Mouse (Mus musculus): ENCODE data around the gene Usp30. TPM values are rescaled to one million over a fixed set of nuclear protein-coding genes. Genes with fewer than 3 reads are reported as not detected.
A peak's percentile ranks its signal among the peaks of the same experiment; 100 is the strongest.

The Usp30 gene
- polyA plus RNA-seq, 1 experiment from 2014 or later, result 11.9 TPM

- 66% methylated on average over 9 of the region's 9 CpGs for WGBS
- Histone ChIP-seq H3K4me3 (no peak overlapping the region), H3K36me3 (no peaks in the 10 kb centered on the region), H3K4me2 (no peak overlapping the region), H3K9me3 (no peaks in the 10 kb centered on the region), H3K9ac (no peak overlapping the region), H3K27ac (no peak overlapping the region), H3K27me3 (no peaks in the 10 kb centered on the region), H3K4me1 (no peaks in the 10 kb centered on the region)
- no peak for ATAC-seq (ENCODE audit: insufficient number of reproducible peaks, low FRiP score, low TSS enrichment, low read depth)
These were observed 2.7 kb downstream of the Usp30 start for GRCm38 (mm10) chr5:114067982-114068381.

- Histone ChIP-seq H3K4me2 (no peak overlapping the region), H3K4me1 (no peaks in the 10 kb centered on the region), H3K4me3 (no peak overlapping the region), H3K9ac (no peak overlapping the region), H3K27ac (no peak overlapping the region), H3K36me3 (no peaks in the 10 kb centered on the region), H3K9me3 (no peaks in the 10 kb centered on the region), H3K27me3 (no peaks in the 10 kb centered on the region)
- no peak for ATAC-seq (ENCODE audit: insufficient number of reproducible peaks, low FRiP score, low TSS enrichment, low read depth)
- WGBS, result 90% methylated on average over 4 of the region's 4 CpGs
These were observed 5.6 kb downstream of the Usp30 start for GRCm38 (mm10) chr5:114070858-114071257.

GRCm38 (mm10) chr5:114072262-114072661, 7.0 kb downstream of the Usp30 start:
- H3K9me3 ChIP-seq, result no peaks in the 10 kb centered on the region
- no peak overlapping the region for H3K4me3 ChIP-seq
- H3K4me2 ChIP-seq, result no peak overlapping the region
- ATAC-seq (ENCODE audit: insufficient number of reproducible peaks, low FRiP score, low TSS enrichment, low read depth), result no peak
- WGBS, result 51% methylated on average over 2 of the region's 2 CpGs
- H3K27me3 ChIP-seq, result no peaks in the 10 kb centered on the region
- H3K36me3 ChIP-seq, result no peaks in the 10 kb centered on the region
- H3K27ac ChIP-seq, result no peak overlapping the region
- no peak overlapping the region for H3K9ac ChIP-seq
- no peaks in the 10 kb centered on the region for H3K4me1 ChIP-seq

- no peak overlapping the region for H3K9ac ChIP-seq
- no peak overlapping the region for H3K4me2 ChIP-seq
- H3K27me3 ChIP-seq, result no peaks in the 10 kb centered on the region
- ATAC-seq (ENCODE audit: insufficient number of reproducible peaks, low FRiP score, low TSS enrichment, low read depth), result no peak
- H3K4me3 ChIP-seq, result no peak overlapping the region
- H3K36me3 ChIP-seq, result no peaks in the 10 kb centered on the region
- H3K4me1 ChIP-seq, result no peaks in the 10 kb centered on the region
- no peak overlapping the region for H3K27ac ChIP-seq
- 75% methylated on average over 8 of the region's 8 CpGs for WGBS
- H3K9me3 ChIP-seq, result no peaks in the 10 kb centered on the region
These were observed 11.7 kb downstream of the Usp30 start for GRCm38 (mm10) chr5:114077009-114077408.

GRCm38 (mm10) chr5:114085501-114085900, 20.2 kb downstream of the Usp30 start:
- Histone ChIP-seq H3K27ac (no peak overlapping the region), H3K4me2 (no peak overlapping the region), H3K9ac (no peak overlapping the region), H3K9me3 (no peaks in the 10 kb centered on the region), H3K36me3 (no peaks in the 10 kb centered on the region), H3K4me3 (no peak overlapping the region), H3K4me1 (no peaks in the 10 kb centered on the region), H3K27me3 (no peaks in the 10 kb centered on the region)
- ATAC-seq (ENCODE audit: insufficient number of reproducible peaks, low FRiP score, low TSS enrichment, low read depth), result no peak
- 76% methylated on average over 14 of the region's 14 CpGs for WGBS

- ATAC-seq (ENCODE audit: insufficient number of reproducible peaks, low FRiP score, low TSS enrichment, low read depth), result no peak
- H3K36me3 ChIP-seq, result no peaks in the 10 kb centered on the region
- H3K4me2 ChIP-seq, result no peak overlapping the region
- 63% methylated on average over 12 of the region's 12 CpGs for WGBS
- H3K27ac ChIP-seq, result no peak overlapping the region
- peaks cover 15% of the 10 kb centered on the region for H3K27me3 ChIP-seq
- H3K4me1 ChIP-seq, result peaks cover 8% of the 10 kb centered on the region
- no peak overlapping the region for H3K4me3 ChIP-seq
- H3K9me3 ChIP-seq, result no peaks in the 10 kb centered on the region
- no peak overlapping the region for H3K9ac ChIP-seq
These were observed 22.7 kb downstream of the Usp30 start for GRCm38 (mm10) chr5:114087875-114088480.

GRCm38 (mm10) chr5:114090421-114091013, 25.3 kb downstream of the Usp30 start:
- Histone ChIP-seq H3K4me1 (peaks cover 8% of the 10 kb centered on the region), H3K27ac (no peak overlapping the region), H3K9me3 (no peaks in the 10 kb centered on the region), H3K4me3 (no peak overlapping the region), H3K27me3 (peaks cover 15% of the 10 kb centered on the region), H3K4me2 (0 out of 2 replicates have a peak overlapping the region, but pooled peaks have one; percentile 41), H3K36me3 (no peaks in the 10 kb centered on the region), H3K9ac (no peak overlapping the region)
- ATAC-seq (ENCODE audit: insufficient number of reproducible peaks, low FRiP score, low TSS enrichment, low read depth), result no peak
- 23% methylated on average over 7 of the region's 7 CpGs for WGBS

- 0 out of 2 replicates have a peak, but pooled peaks have one; percentile 44 for ATAC-seq (ENCODE audit: insufficient number of reproducible peaks, low FRiP score, low TSS enrichment, low read depth)
- H3K27me3 ChIP-seq, result peaks cover 15% of the 10 kb centered on the region
- peak within 1 kb of the TSS; percentile 41 for H3K4me2 ChIP-seq
- H3K9me3 ChIP-seq, result no peaks in the 10 kb centered on the region
- 1% methylated on average over 40 of the region's 40 CpGs for WGBS
- no peaks in the 10 kb centered on the region for H3K36me3 ChIP-seq
- H3K9ac ChIP-seq, result no peak within 1 kb of the TSS
- H3K27ac ChIP-seq, result no peak within 1 kb of the TSS
- H3K4me3 ChIP-seq, result peak within 1 kb of the TSS; percentile 22; the same call in 1 of the 2 replicates
- H3K4me1 ChIP-seq, result peaks cover 8% of the 10 kb centered on the region
These were observed 26.0 kb downstream of the Usp30 start, which contains the start of gene Svop for GRCm38 (mm10) chr5:114091057-114091807. Svop (minus strand) TSS chr5:114091570.

- Histone ChIP-seq H3K4me2 (peak overlapping the region; percentile 93), H3K4me3 (peak overlapping the region; percentile 98), H3K27ac (peak overlapping the region; percentile 68), H3K9ac (peak overlapping the region; percentile 96), H3K9me3 (no peaks in the 10 kb centered on the region), H3K27me3 (no peaks in the 10 kb centered on the region), H3K4me1 (peaks cover 14% of the 10 kb centered on the region), H3K36me3 (peaks cover 18% of the 10 kb centered on the region)
- 8% methylated on average over 37 of the region's 37 CpGs for WGBS
- peak; percentile 78 for ATAC-seq (ENCODE audit: insufficient number of reproducible peaks, low FRiP score, low TSS enrichment, low read depth)
These were observed 34.6 kb downstream of the Usp30 start for GRCm38 (mm10) chr5:114099709-114100389.

GRCm38 (mm10) chr5:114100390-114101099, 35.3 kb downstream of the Usp30 start:
- Histone ChIP-seq H3K27ac (peak overlapping the region; percentile 68), H3K9me3 (no peaks in the 10 kb centered on the region)
- 0 out of 2 replicates have a peak, but pooled peaks have one; percentile 22 for ATAC-seq (ENCODE audit: insufficient number of reproducible peaks, low FRiP score, low TSS enrichment, low read depth)

GRCm38 (mm10) chr5:114101873-114102272, 36.6 kb downstream of the Usp30 start:
- Histone ChIP-seq H3K27me3 (no peaks in the 10 kb centered on the region), H3K4me3 (no peak overlapping the region), H3K9ac (no peak overlapping the region), H3K4me1 (peaks cover 14% of the 10 kb centered on the region), H3K27ac (no peak overlapping the region), H3K36me3 (peaks cover 39% of the 10 kb centered on the region), H3K9me3 (no peaks in the 10 kb centered on the region), H3K4me2 (no peak overlapping the region)
- ATAC-seq (ENCODE audit: insufficient number of reproducible peaks, low FRiP score, low TSS enrichment, low read depth), result no peak
- 84% methylated on average over 4 of the region's 4 CpGs for WGBS

More at GRCm38 (mm10) chr5:114100390-114101099, 35.3 kb downstream of the Usp30 start:
- Histone ChIP-seq H3K36me3 (peaks cover 25% of the 10 kb centered on the region), H3K27me3 (no peaks in the 10 kb centered on the region), H3K4me3 (peak overlapping the region; percentile 98), H3K9ac (peak overlapping the region; percentile 96), H3K4me1 (peaks cover 14% of the 10 kb centered on the region), H3K4me2 (peak overlapping the region; percentile 93)
- WGBS, result 4% methylated on average over 26 of the region's 64 CpGs
